Mouse (Mus musculus) inflammation-experienced regulatory T-cells, adult 6 months (primary cell): Measurements from ENCODE around the gene Ube2v1. TPM values are rescaled to one million over a fixed set of nuclear protein-coding genes. Genes with fewer than 3 reads are reported as not detected.
A peak's percentile ranks its signal among the peaks of the same experiment; 100 is the strongest.
"Not testable (repeated sequence)": the region's sequence is repeated elsewhere in the genome, so short reads cannot be mapped to it uniquely, and the experiment has no call there.

Source experiments
- ATAC-seq: one replicate; pipeline ENCODE4 v1.8.0; 2017
- polyA plus RNA-seq, 3 experiments: library from polyadenylated mRNA; unstranded; fragments of 100-300 nt; shearing (Covaris generic); gene quantifications; one replicate each; pipeline ENCODE4 v1.2.1; 2017

The Ube2v1 gene
- polyA plus RNA-seq, 3 experiments from 2014 or later: 370 to 426 (median 380) TPM

- no peak for ATAC-seq
Measured at GRCm38 (mm10) chr2:167622352-167622751, 9.5 kb downstream of the Ube2v1 start.

- peak; percentile 60 for ATAC-seq
Measured at GRCm38 (mm10) chr2:167621255-167622087, 10.4 kb downstream of the Ube2v1 start.

GRCm38 (mm10) chr2:167617472-167617871 is 14.4 kb downstream of the Ube2v1 start:
- no peak for ATAC-seq

- ATAC-seq: no peak
Measured at GRCm38 (mm10) chr2:167617034-167617433, 14.9 kb downstream of the Ube2v1 start.

GRCm38 (mm10) chr2:167613335-167613734 is 18.6 kb downstream of the Ube2v1 start:
- not testable (repeated sequence) for ATAC-seq

GRCm38 (mm10) chr2:167612122-167612521 is 19.8 kb downstream of the Ube2v1 start:
- ATAC-seq: no peak

- no peak for ATAC-seq
Measured at GRCm38 (mm10) chr2:167611287-167611686, 20.6 kb downstream of the Ube2v1 start.

- ATAC-seq: no peak
Measured at GRCm38 (mm10) chr2:167606745-167607123, 25.2 kb downstream of the Ube2v1 start.

GRCm38 (mm10) chr2:167605817-167606744 is 25.8 kb downstream of the Ube2v1 start:
- no peak for ATAC-seq

GRCm38 (mm10) chr2:167605178-167605794 is 26.6 kb downstream of the Ube2v1 start:
- peak; percentile 60 for ATAC-seq

- no peak for ATAC-seq
Measured at GRCm38 (mm10) chr2:167602978-167603377, 28.9 kb downstream of the Ube2v1 start.

GRCm38 (mm10) chr2:167602364-167602763 is 29.5 kb downstream of the Ube2v1 start:
- ATAC-seq: no peak

GRCm38 (mm10) chr2:167600481-167600995 is 31.4 kb downstream of the Ube2v1 start:
- ATAC-seq: no peak

GRCm38 (mm10) chr2:167599917-167600316 is 32.0 kb downstream of the Ube2v1 start:
- ATAC-seq: no peak

- no peak for ATAC-seq
Measured at GRCm38 (mm10) chr2:167599195-167599594, 32.7 kb downstream of the Ube2v1 start.

GRCm38 (mm10) chr2:167597492-167598186 is 34.3 kb downstream of the Ube2v1 start:
- ATAC-seq: no peak

GRCm38 (mm10) chr2:167596726-167597491 is 35.0 kb downstream of the Ube2v1 start:
- ATAC-seq: no peak

GRCm38 (mm10) chr2:167596262-167596661 is 35.6 kb downstream of the Ube2v1 start:
- no peak for ATAC-seq

GRCm38 (mm10) chr2:167595761-167596171 is 36.1 kb downstream of the Ube2v1 start:
- no peak for ATAC-seq

- no peak for ATAC-seq
Measured at GRCm38 (mm10) chr2:167594444-167594934, 37.4 kb downstream of the Ube2v1 start.
